Mouse (Mus musculus) liver, postnatal 0 days (tissue): ENCODE measurements around the gene Hoxa7.

ENCODE experiments used
- CTCF ChIP-seq: sonication (generic); IDR thresholded peaks from 2 replicates; pipeline ENCODE4 v1.5.1; 2016; ENCODE audit warnings: antibody characterized with exemption, low read depth
- EP300 ChIP-seq: IDR thresholded peaks from 2 replicates; pipeline ENCODE4 v1.6.1; 2016; ENCODE audit warnings: antibody characterized with exemption, low read depth, mild to moderate bottlenecking

- no peak for TF ChIP-seq CTCF
- no peak for TF ChIP-seq EP300
These were observed 32.5 kb downstream of the Hoxa7 start for GRCm38 (mm10) chr6:52189172-52189591.
